Mouse (Mus musculus): ENCODE data around the gene Ltbr. TPM values are rescaled to one million over a fixed set of nuclear protein-coding genes. Genes with fewer than 3 reads are reported as not detected.
"Not testable (repeated sequence)": the region's sequence is repeated elsewhere in the genome, so short reads cannot be mapped to it uniquely, and the experiment has no call there.

Gene Ltbr
- total RNA-seq, 4 experiments from 2014 or later: 14.7 to 19.7 (median 19.3) TPM

GRCm38 (mm10) chr6:125312581-125313355 is 917 bp downstream of the Ltbr start:
- no peak for DNase-seq (ENCODE audit: low spot score in 2 of 2)

- no peak for DNase-seq (ENCODE audit: low spot score in 2 of 2)
Measured at GRCm38 (mm10) chr6:125312171-125312570, 1.5 kb downstream of the Ltbr start.

- DNase-seq (ENCODE audit: low spot score in 2 of 2): no peak
Measured at GRCm38 (mm10) chr6:125309406-125309805, 4.3 kb downstream of the Ltbr start.

GRCm38 (mm10) chr6:125308921-125309320 is 4.8 kb downstream of the Ltbr start:
- no peak for DNase-seq (ENCODE audit: low spot score in 2 of 2)

- no peak for DNase-seq (ENCODE audit: low spot score in 2 of 2)
Measured at GRCm38 (mm10) chr6:125307091-125307490, 6.6 kb downstream of the Ltbr start.

GRCm38 (mm10) chr6:125305465-125305864 is 8.2 kb downstream of the Ltbr start:
- no peak for DNase-seq (ENCODE audit: low spot score in 2 of 2)

- DNase-seq (ENCODE audit: low spot score in 2 of 2): not testable (repeated sequence)
Measured at GRCm38 (mm10) chr6:125304408-125304807, 9.3 kb downstream of the Ltbr start.

DNA sequence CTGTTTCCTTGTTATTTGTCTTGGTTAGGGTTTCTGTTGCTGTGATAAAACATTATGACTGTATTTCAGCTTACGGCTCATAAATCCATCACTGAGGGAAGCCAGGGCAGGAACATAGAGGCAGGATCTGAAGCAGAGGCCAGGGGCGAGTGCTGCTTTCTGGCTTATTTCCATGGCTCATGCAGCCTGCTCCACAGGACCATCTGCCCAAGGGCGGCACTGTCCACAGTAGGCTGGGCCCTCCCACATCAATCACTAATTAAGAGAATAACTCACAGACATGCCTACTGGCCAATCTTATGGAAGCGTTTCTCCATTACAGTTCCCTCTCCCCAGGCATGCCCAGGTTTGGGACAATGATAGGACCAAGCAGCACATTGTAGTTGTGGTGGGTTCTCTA is 10.4 kb downstream of the Ltbr start:
- no peak for DNase-seq (ENCODE audit: low spot score in 2 of 2)

DNA sequence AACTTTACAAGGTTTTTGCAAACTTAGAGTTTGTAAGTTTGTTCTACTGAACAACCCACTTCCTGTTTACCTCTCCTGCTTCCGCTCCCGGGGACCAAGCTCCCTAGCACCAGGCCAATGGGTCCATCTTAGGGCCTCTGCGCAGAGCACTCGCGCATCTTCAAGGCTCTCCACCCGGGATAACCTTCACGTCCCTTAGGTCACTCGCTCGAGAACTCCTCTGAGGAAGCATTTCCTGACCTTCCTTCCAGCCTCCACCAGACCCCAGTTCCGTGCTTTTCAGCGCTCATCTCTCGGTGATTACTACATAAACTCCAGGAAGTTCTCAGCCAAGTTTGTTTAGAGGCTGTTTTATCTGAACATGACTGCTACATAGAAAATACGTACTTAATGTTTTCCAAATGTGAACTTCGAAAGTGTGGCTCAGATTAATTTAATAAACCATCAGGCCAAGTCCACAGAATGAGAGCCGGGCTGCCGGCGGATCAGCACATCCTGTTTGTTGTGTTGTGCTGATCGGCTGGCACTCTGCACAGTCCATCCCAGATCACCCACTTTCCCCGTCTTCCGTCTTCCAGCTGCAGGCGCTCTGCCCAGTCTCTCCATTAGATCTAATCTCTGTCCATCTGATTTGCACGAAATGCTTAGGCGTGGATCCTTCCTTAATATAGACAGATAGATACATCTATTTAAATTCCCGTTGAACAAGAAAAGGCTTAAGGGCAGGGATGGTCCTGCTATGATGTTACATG is 11.3 kb downstream of the Ltbr start:
- no peak for DNase-seq (ENCODE audit: low spot score in 2 of 2)

- no peak for DNase-seq (ENCODE audit: low spot score in 2 of 2)
Measured at GRCm38 (mm10) chr6:125300982-125301381, 12.7 kb downstream of the Ltbr start.

GRCm38 (mm10) chr6:125297149-125297820 is 16.4 kb downstream of the Ltbr start:
- no peak for DNase-seq (ENCODE audit: low spot score in 2 of 2)

- DNase-seq (ENCODE audit: low spot score in 2 of 2): no peak
Measured at GRCm38 (mm10) chr6:125294049-125294448, 19.6 kb downstream of the Ltbr start.

GRCm38 (mm10) chr6:125292256-125292655 is 21.4 kb downstream of the Ltbr start:
- DNase-seq (ENCODE audit: low spot score in 2 of 2): no peak

DNA sequence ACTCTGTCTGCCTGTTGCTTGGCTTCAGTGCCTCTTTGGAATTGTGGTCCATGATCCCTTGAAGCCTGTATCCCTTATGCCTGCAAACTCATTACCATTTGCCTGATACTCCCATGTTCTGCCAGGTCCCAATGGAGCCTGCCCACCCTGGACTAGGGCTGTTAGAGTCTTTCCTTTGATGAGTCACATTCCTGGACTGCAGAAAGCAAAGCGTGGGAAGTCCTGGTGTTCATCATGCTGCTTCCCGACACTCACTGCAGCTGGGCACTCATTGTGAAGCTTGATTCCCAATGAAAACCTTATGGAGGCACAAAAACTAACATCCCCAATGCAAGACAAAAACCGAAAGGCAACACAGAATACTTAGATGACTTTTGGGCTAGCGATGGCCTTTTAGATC is 22.4 kb downstream of the Ltbr start:
- DNase-seq (ENCODE audit: low spot score in 2 of 2): no peak

- no peak for DNase-seq (ENCODE audit: low spot score in 2 of 2)
Measured at GRCm38 (mm10) chr6:125288730-125289129, 25.0 kb downstream of the Ltbr start.

DNA sequence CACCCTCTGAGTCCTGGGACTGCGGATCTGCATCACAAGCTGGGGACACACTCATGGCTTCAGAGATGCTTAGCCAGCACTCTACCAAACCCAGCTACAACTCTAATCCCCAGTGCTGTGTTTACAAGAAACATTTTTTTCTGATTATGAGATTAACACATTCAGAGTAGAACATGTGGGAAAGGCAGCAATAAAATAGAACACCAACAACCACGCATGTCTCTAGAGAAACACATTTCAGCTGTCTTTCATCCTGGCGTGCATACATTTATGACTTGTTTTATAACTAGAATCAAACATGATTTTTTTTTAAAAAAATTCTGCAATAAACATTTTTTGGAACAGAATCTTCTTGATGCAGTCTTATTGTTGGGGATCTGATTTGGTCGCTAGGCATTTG is 26.7 kb downstream of the Ltbr start:
- no peak for DNase-seq (ENCODE audit: low spot score in 2 of 2)

DNA sequence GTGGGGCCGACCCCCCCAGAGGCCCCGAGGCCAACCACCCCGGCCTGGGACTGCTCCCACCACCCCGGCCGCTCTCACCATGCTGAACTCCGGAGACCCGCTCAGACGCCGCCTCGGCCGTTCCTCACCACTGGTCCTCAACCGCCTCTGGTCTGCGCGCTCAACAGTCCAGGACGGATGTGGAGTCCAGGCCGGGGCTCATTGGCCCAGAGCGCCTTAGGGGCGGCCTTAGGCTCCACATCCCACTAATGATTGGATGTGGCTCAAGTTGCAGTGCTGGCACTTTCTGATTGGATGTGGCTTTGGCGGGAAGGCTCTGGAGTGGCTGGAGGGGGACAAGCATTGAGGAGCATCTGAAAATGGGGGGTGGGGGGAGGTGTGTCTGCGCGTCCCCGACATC is 27.8 kb downstream of the Ltbr start, which contains the start of gene Tuba3a:
TSS of gene Tuba3a (minus strand) at position 153 of the 400 bp plus-strand sequence.
- no peak for DNase-seq (ENCODE audit: low spot score in 2 of 2)

DNA sequence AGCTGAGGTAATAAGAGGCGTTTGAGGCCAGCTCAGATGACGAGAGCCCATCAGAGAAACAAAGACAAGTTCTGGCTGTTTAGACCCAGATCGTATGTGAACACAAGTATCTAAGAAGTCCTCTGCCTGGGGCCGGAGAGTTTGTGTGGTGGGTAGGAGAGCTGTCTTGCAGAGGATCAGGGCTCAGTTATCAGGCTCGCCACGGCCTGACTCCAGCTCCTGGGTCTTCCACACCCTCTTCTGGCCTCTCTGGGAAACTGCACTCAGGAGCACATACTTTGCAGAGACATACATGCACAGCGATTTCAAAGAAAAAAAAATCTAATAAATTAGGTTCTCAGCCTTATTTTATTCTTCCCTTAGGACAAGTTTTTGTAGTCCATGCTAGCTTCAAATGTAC is 28.9 kb downstream of the Ltbr start:
- DNase-seq (ENCODE audit: low spot score in 2 of 2): no peak

DNA sequence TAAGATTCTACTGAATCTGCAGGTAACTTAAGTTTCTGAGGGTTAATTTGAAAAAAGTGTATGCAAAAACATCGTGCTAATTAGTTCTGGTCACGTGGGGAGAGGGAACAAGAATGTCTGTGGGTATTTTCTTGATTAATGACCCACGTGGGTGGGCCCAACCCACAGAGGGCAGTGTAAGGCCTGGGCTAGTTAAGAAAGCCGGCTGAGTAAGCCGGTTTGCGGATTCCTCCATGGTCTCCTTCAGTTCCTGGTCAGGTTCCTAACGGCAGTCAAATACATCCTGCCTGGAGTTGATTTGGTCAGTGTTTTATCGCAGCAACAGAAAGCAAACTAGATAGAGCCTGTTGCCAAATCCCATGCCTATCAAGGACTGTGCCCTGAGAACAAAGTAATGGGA is 29.4 kb downstream of the Ltbr start:
- DNase-seq (ENCODE audit: low spot score in 2 of 2): no peak

DNA sequence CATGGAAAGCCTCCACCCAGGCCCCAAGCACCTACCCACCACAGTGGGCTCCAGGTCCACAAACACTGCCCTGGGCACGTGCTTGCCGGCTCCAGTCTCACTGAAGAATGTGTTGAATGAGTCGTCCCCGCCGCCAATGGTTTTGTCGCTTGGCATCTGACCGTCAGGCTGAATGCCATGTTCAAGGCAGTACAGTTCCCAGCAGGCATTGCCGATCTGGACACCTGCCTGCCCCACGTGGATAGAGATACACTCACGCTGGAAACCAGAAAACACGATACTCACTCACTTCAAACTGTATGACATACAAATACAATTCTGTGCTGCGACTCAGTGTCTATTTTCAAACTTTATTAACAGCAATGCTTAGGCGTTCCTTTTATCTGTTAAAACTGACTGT is 31.0 kb downstream of the Ltbr start:
- not testable (repeated sequence) for DNase-seq (ENCODE audit: low spot score in 2 of 2)

DNA sequence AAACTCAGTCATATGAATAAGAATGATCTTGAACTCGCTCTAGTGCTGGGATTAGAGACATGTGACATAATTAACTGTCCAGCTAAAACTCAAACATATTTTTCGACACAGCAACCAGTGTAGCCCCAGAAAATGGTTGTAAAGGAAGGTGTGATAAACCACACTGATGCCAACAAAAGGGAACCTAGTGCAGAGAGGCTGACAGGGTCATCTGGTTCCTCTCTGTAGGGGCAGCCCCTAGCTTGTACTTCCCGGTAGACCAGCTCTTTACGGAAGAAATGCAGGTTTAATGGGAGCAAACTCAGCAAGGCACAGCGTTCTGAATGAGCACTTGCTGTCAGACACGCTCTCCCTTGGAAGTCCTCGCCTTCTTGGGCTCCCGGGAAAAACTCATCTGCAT is 34.0 kb downstream of the Ltbr start:
- DNase-seq (ENCODE audit: low spot score in 2 of 2): no peak

Measured in gastrocnemius, adult 8-10 months (tissue).